Mouse (Mus musculus) lung, embryonic 15.5 days (tissue): ENCODE results near the gene Olfr69. TPM values are rescaled to one million over a fixed set of nuclear protein-coding genes. Genes with fewer than 3 reads are reported as not detected.

Experiments
- polyA plus RNA-seq: library from polyadenylated mRNA; unstranded; fragments of >200 nt; fragmentation: Nextera tagmentation; extraction: Ambion mirVana; gene quantifications from 2 replicates; pipeline ENCODE4 v1.2.1, GENCODE M21; 2015

Gene Olfr69
- polyA plus RNA-seq, 1 experiment from 2014 or later: not detected

Other genes starting within 250 kb of the Olfr69 start
- not detected in 2 replicates for gene Olfr612, start 228.9 kb downstream of the Olfr69 start, polyA plus RNA-seq
- not detected in 2 replicates for gene Olfr613, start 223.5 kb downstream of the Olfr69 start, polyA plus RNA-seq
- not detected in 2 replicates for gene Olfr615, start 215.5 kb downstream of the Olfr69 start, polyA plus RNA-seq
- gene Olfr616, start 202.5 kb downstream of the Olfr69 start, polyA plus RNA-seq: not detected in 2 replicates
- not detected in 2 replicates for gene Olfr617, start 198.5 kb downstream of the Olfr69 start, polyA plus RNA-seq
- not detected in 2 replicates for gene Olfr618, start 181.5 kb downstream of the Olfr69 start, polyA plus RNA-seq
- gene Olfr619, start 171.0 kb downstream of the Olfr69 start, polyA plus RNA-seq: not detected in 2 replicates
- not detected in 2 replicates for gene Olfr620, start 159.1 kb downstream of the Olfr69 start, polyA plus RNA-seq
- not detected in 2 replicates for gene Olfr622, start 128.9 kb downstream of the Olfr69 start, polyA plus RNA-seq
- gene Olfr623, start 107.9 kb downstream of the Olfr69 start, polyA plus RNA-seq: not detected in 2 replicates
- 0.04 TPM in 1 of 2 replicates, not detected in the other for gene Olfr624, start 100.4 kb downstream of the Olfr69 start, polyA plus RNA-seq
- not detected in 2 replicates for gene Olfr625-ps1, start 88.9 kb downstream of the Olfr69 start, polyA plus RNA-seq
- not detected in 2 replicates for gene Olfr243, start 56.9 kb downstream of the Olfr69 start, polyA plus RNA-seq
- gene Olfr628, start 41.2 kb downstream of the Olfr69 start, polyA plus RNA-seq: not detected in 2 replicates
- gene Olfr629, start 26.7 kb downstream of the Olfr69 start, polyA plus RNA-seq: not detected in 2 replicates
- gene Olfr630, start 14.3 kb downstream of the Olfr69 start, polyA plus RNA-seq: not detected in 2 replicates
- gene Olfr68, start 8.1 kb upstream of the Olfr69 start, polyA plus RNA-seq: not detected in 2 replicates
- not detected in 2 replicates for gene Olfr67, start 20.2 kb upstream of the Olfr69 start, polyA plus RNA-seq
- 4,716 and 5,311 TPM in 2 replicates for gene Hbb-bt, start 42.4 kb upstream of the Olfr69 start, polyA plus RNA-seq
- gene Hbb-bs, start 56.5 kb upstream of the Olfr69 start, polyA plus RNA-seq: 14,530 and 15,290 TPM in 2 replicates
- gene Hbb-bh2, start 68.9 kb upstream of the Olfr69 start, polyA plus RNA-seq: not detected in 2 replicates
- gene Hbb-bh1, start 71.6 kb upstream of the Olfr69 start, polyA plus RNA-seq: 8.2 and 12.5 TPM in 2 replicates
- 807 and 1,263 TPM in 2 replicates for gene Hbb-y, start 81.6 kb upstream of the Olfr69 start, polyA plus RNA-seq
- gene Olfr66, start 114.7 kb upstream of the Olfr69 start, polyA plus RNA-seq: not detected in 2 replicates
- gene Olfr64, start 122.9 kb upstream of the Olfr69 start, polyA plus RNA-seq: not detected in 2 replicates
- not detected in 2 replicates for gene Olfr65, start 131.9 kb upstream of the Olfr69 start, polyA plus RNA-seq
- not detected in 2 replicates for gene Olfr631, start 157.2 kb upstream of the Olfr69 start, polyA plus RNA-seq
- gene Olfr632, start 162.8 kb upstream of the Olfr69 start, polyA plus RNA-seq: not detected in 2 replicates
- gene Olfr633, start 172.8 kb upstream of the Olfr69 start, polyA plus RNA-seq: not detected in 2 replicates
- not detected in 2 replicates for gene Olfr635, start 199.6 kb upstream of the Olfr69 start, polyA plus RNA-seq
- not detected in 2 replicates for gene Olfr638, start 227.2 kb upstream of the Olfr69 start, polyA plus RNA-seq
- gene Olfr639, start 245.7 kb upstream of the Olfr69 start, polyA plus RNA-seq: not detected in 2 replicates